Mouse (Mus musculus) embryonic fibroblast, embryonic 13.5 days (primary cell): ENCODE results near the gene Myl4.

Experiments used
- CTCF ChIP-seq: IDR thresholded peaks from 2 replicates; pipeline ENCODE4 v1.5.1; 2011; ENCODE audit warnings: mild to moderate bottlenecking, control low read depth, low read length, moderate library complexity, borderline replicate concordance; ENCODE audit not compliant: insufficient read depth
- POLR2A ChIP-seq: IDR thresholded peaks from 2 replicates; pipeline ENCODE4 v1.6.1; 2011; ENCODE audit warnings: low read depth, mild to moderate bottlenecking, control low read depth, low read length, moderate library complexity

GRCm38 (mm10) chr11:104592066-104592835 lies 41.8 kb downstream of the Myl4 start:
- TF ChIP-seq CTCF (no peak), POLR2A (no peak)
